Mouse (Mus musculus) layer of hippocampus, adult 11-12 months (tissue): ENCODE measurements at regions not wholly inside any gene's neighbourhood (a gene's known extent, or its start where the extent isn't known, plus 50 kb on each side); places are given as distances from the start of the nearest gene placed in this dataset.

Experiments
- DNase-seq: peaks from one replicate; pipeline ENCODE4 v3.0.0; 2022; ENCODE audit warnings: low spot score

GRCm38 (mm10) chr3:27815201-27815695 lies 80.9 kb downstream of the Tmem212 start:
- DNase-seq, result no peak

GRCm38 (mm10) chr3:27804271-27804670 lies 91.9 kb downstream of the Tmem212 start:
- DNase-seq, result no peak

GRCm38 (mm10) chr3:27791633-27791951 lies 80.5 kb upstream of the Fndc3b start:
- no peak for DNase-seq

- DNase-seq, result no peak
These were observed 80.0 kb upstream of the Fndc3b start for GRCm38 (mm10) chr3:27790932-27791632.

GRCm38 (mm10) chr3:27783926-27784325 lies 72.8 kb upstream of the Fndc3b start:
- DNase-seq, result no peak

- no peak for DNase-seq
These were observed 72.4 kb upstream of the Fndc3b start for GRCm38 (mm10) chr3:27783476-27783875.

GRCm38 (mm10) chr3:27782056-27782765 lies 71.1 kb upstream of the Fndc3b start:
- peak; percentile 16 for DNase-seq

GRCm38 (mm10) chr3:27779892-27780291 lies 68.8 kb upstream of the Fndc3b start:
- DNase-seq, result no peak

- no peak for DNase-seq
These were observed 66.6 kb upstream of the Fndc3b start for GRCm38 (mm10) chr3:27777751-27778150.

- DNase-seq, result no peak
These were observed 62.1 kb upstream of the Fndc3b start for GRCm38 (mm10) chr3:27773176-27773575.

GRCm38 (mm10) chr3:27769438-27769837 lies 58.3 kb upstream of the Fndc3b start:
- DNase-seq, result no peak

GRCm38 (mm10) chr3:27767188-27767587 lies 56.1 kb upstream of the Fndc3b start:
- no peak for DNase-seq

- no peak for DNase-seq
These were observed 55.3 kb upstream of the Fndc3b start for GRCm38 (mm10) chr3:27766421-27766820.

- no peak for DNase-seq
These were observed 54.8 kb upstream of the Fndc3b start for GRCm38 (mm10) chr3:27765929-27766328.

GRCm38 (mm10) chr3:27764556-27764955 lies 53.4 kb upstream of the Fndc3b start:
- DNase-seq, result no peak

GRCm38 (mm10) chr3:27761031-27761430 lies 49.9 kb upstream of the Fndc3b start:
- DNase-seq, result no peak
